Mouse (Mus musculus) neural tube, embryonic 12.5 days (tissue): Measurements from ENCODE around the gene Zfp423. TPM values are rescaled to one million over a fixed set of nuclear protein-coding genes. Genes with fewer than 3 reads are reported as not detected.
A peak's percentile ranks its signal among the peaks of the same experiment; 100 is the strongest.

Experiments used
- ATAC-seq: fragments of 200-750 bp; cut with Nextera tagmentation; 2 replicates; pipeline ENCODE4 v1.8.0; 2017; ENCODE audit warnings: low read depth, mild to moderate bottlenecking, moderate TSS enrichment, moderate library complexity; ENCODE audit not compliant: low FRiP score
- H3K27ac ChIP-seq: fragments of 300-500 bp; sonication (generic); 2 replicates; pipeline ENCODE4 v1.5.1; 2016
- H3K27me3 ChIP-seq: fragments of 300-500 bp; sonication (generic); replicated peaks from 2 replicates; pipeline ENCODE4 v1.6.1; 2016; ENCODE audit warnings: mild to moderate bottlenecking
- H3K36me3 ChIP-seq: fragments of 300-500 bp; sonication (generic); 2 replicates; pipeline ENCODE4 v1.6.1; 2016; ENCODE audit warnings: mild to moderate bottlenecking
- H3K4me1 ChIP-seq: fragments of 300-500 bp; sonication (generic); 2 replicates; pipeline ENCODE4 v1.6.1; 2016
- H3K4me2 ChIP-seq: fragments of 300-500 bp; sonication (generic); replicated peaks from 2 replicates; pipeline ENCODE4 v1.6.1; 2016; ENCODE audit warnings: mild to moderate bottlenecking
- H3K4me3 ChIP-seq: fragments of 300-500 bp; sonication (generic); 2 replicates; pipeline ENCODE4 v1.5.1; 2016
- H3K9ac ChIP-seq: fragments of 300-500 bp; sonication (generic); 2 replicates; pipeline ENCODE4 v1.6.1; 2016; ENCODE audit warnings: mild to moderate bottlenecking
- H3K9me3 ChIP-seq: fragments of 300-500 bp; sonication (generic); 2 replicates; pipeline ENCODE4 v1.6.1; 2016; ENCODE audit warnings: mild to moderate bottlenecking
- WGBS: fragments of 180-500 bp; shearing (Covaris S2); methylation state at CpG from one replicate; pipeline ENCODE4 v1.1.7; 2016; 5-methylcytosine and 5-hydroxymethylcytosine counted together
- polyA plus RNA-seq: library from polyadenylated mRNA; unstranded; fragments of >200 nt; fragmentation: Nextera tagmentation; extraction: Ambion mirVana; gene quantifications from 2 replicates; pipeline ENCODE4 v1.2.1, GENCODE M21; 2016

Zfp423 gene
- polyA plus RNA-seq, 1 experiment from 2014 or later: 48.5 TPM

GRCm38 (mm10) chr8:87663349-87664216 is 295.8 kb downstream of the Zfp423 start:
- peak; percentile 35; the same call in 1 of the 2 replicates for ATAC-seq
- H3K4me1 ChIP-seq: peaks cover 62% of the 10 kb centered on the region
- 13% methylated on average over 18 of the region's 18 CpGs for WGBS

GRCm38 (mm10) chr8:87662811-87663341 is 296.5 kb downstream of the Zfp423 start:
- Histone ChIP-seq H3K4me2 (peak overlapping the region; percentile 61), H3K27me3 (peaks cover 13% of the 10 kb centered on the region), H3K36me3 (peaks cover 4% of the 10 kb centered on the region; the same call in 1 of the 2 replicates), H3K9ac (peak overlapping the region; percentile 51), H3K27ac (peak overlapping the region; percentile 59; the same call in 1 of the 2 replicates), H3K9me3 (no peaks in the 10 kb centered on the region), H3K4me3 (peak overlapping the region; percentile 20), H3K4me1 (peaks cover 55% of the 10 kb centered on the region)
- 2% methylated on average over 25 of the region's 25 CpGs for WGBS
- 0 out of 2 replicates have a peak, but pooled peaks have one; percentile 35 for ATAC-seq

More at GRCm38 (mm10) chr8:87663349-87664216, 295.8 kb downstream of the Zfp423 start:
- H3K27me3 ChIP-seq: peaks cover 13% of the 10 kb centered on the region
- peaks cover 4% of the 10 kb centered on the region; the same call in 1 of the 2 replicates for H3K36me3 ChIP-seq
- H3K4me3 ChIP-seq: peak overlapping the region; percentile 20
- peak overlapping the region; percentile 61 for H3K4me2 ChIP-seq
- no peaks in the 10 kb centered on the region for H3K9me3 ChIP-seq
- H3K9ac ChIP-seq: peak overlapping the region; percentile 51
- H3K27ac ChIP-seq: peak overlapping the region; percentile 59; the same call in 1 of the 2 replicates

GRCm38 (mm10) chr8:87662307-87662771 is 297.1 kb downstream of the Zfp423 start:
- H3K9me3 ChIP-seq: no peaks in the 10 kb centered on the region
- WGBS: 4% methylated on average over 27 of the region's 27 CpGs
- peak overlapping the region; percentile 59; the same call in 1 of the 2 replicates for H3K27ac ChIP-seq
- H3K27me3 ChIP-seq: peaks cover 13% of the 10 kb centered on the region
- peak overlapping the region; percentile 61 for H3K4me2 ChIP-seq
- peaks cover 4% of the 10 kb centered on the region; the same call in 1 of the 2 replicates for H3K36me3 ChIP-seq
- no peak overlapping the region for H3K9ac ChIP-seq
- H3K4me3 ChIP-seq: peak overlapping the region; percentile 20; the same call in 1 of the 2 replicates
- H3K4me1 ChIP-seq: peaks cover 49% of the 10 kb centered on the region
- no peak for ATAC-seq

- Histone ChIP-seq H3K4me1 (peaks cover 52% of the 10 kb centered on the region), H3K27me3 (peaks cover 13% of the 10 kb centered on the region), H3K9ac (no peak overlapping the region), H3K36me3 (peaks cover 4% of the 10 kb centered on the region; the same call in 1 of the 2 replicates), H3K9me3 (no peaks in the 10 kb centered on the region), H3K27ac (no peak overlapping the region; the same call in 1 of the 2 replicates), H3K4me3 (no peak overlapping the region), H3K4me2 (peak overlapping the region; percentile 63)
- ATAC-seq: no peak
- WGBS: 6% methylated on average over 34 of the region's 34 CpGs
These were observed 298.2 kb downstream of the Zfp423 start for GRCm38 (mm10) chr8:87660916-87661910.

GRCm38 (mm10) chr8:87660029-87660915 is 299.1 kb downstream of the Zfp423 start:
- Histone ChIP-seq H3K4me1 (peaks cover 52% of the 10 kb centered on the region), H3K9ac (peak overlapping the region; percentile 42), H3K27me3 (peaks cover 13% of the 10 kb centered on the region), H3K9me3 (no peaks in the 10 kb centered on the region), H3K4me2 (peak overlapping the region; percentile 63), H3K4me3 (peak overlapping the region; percentile 20), H3K36me3 (no peaks in the 10 kb centered on the region), H3K27ac (peak overlapping the region; percentile 70)
- ATAC-seq: peak; percentile 71
- under 1% methylated on average over 43 of the region's 43 CpGs for WGBS

GRCm38 (mm10) chr8:87657488-87657887 is 301.9 kb downstream of the Zfp423 start:
- Histone ChIP-seq H3K9me3 (no peaks in the 10 kb centered on the region), H3K4me1 (peaks cover 38% of the 10 kb centered on the region), H3K27ac (no peak overlapping the region), H3K4me3 (no peak overlapping the region), H3K9ac (no peak overlapping the region), H3K4me2 (no peak overlapping the region), H3K27me3 (peaks cover 13% of the 10 kb centered on the region), H3K36me3 (no peaks in the 10 kb centered on the region)
- ATAC-seq: no peak
- WGBS: 85% methylated on average over 4 of the region's 4 CpGs

GRCm38 (mm10) chr8:87656484-87657230 is 302.7 kb downstream of the Zfp423 start:
- Histone ChIP-seq H3K4me3 (peak overlapping the region; percentile 29), H3K36me3 (no peaks in the 10 kb centered on the region), H3K4me1 (peaks cover 32% of the 10 kb centered on the region), H3K9me3 (no peaks in the 10 kb centered on the region), H3K4me2 (peak overlapping the region; percentile 62), H3K27me3 (peaks cover 13% of the 10 kb centered on the region), H3K27ac (no peak overlapping the region), H3K9ac (0 out of 2 replicates have a peak overlapping the region, but pooled peaks have one; percentile 10)
- 7% methylated on average over 35 of the region's 35 CpGs for WGBS
- peak; percentile 62 for ATAC-seq

GRCm38 (mm10) chr8:87655946-87656345 is 303.4 kb downstream of the Zfp423 start:
- 86% methylated on average over 9 of the region's 9 CpGs for WGBS
- H3K9ac ChIP-seq: no peak overlapping the region
- peaks cover 25% of the 10 kb centered on the region for H3K4me1 ChIP-seq
- H3K4me2 ChIP-seq: no peak overlapping the region; the same call in 1 of the 2 replicates
- no peaks in the 10 kb centered on the region for H3K9me3 ChIP-seq
- ATAC-seq: no peak
- H3K27ac ChIP-seq: no peak overlapping the region
- peaks cover 6% of the 10 kb centered on the region for H3K27me3 ChIP-seq
- no peaks in the 10 kb centered on the region for H3K36me3 ChIP-seq
- no peak overlapping the region for H3K4me3 ChIP-seq

GRCm38 (mm10) chr8:87647781-87648180 is 311.6 kb downstream of the Zfp423 start:
- WGBS: 48% methylated on average over 9 of the region's 9 CpGs
- Histone ChIP-seq H3K9ac (no peak overlapping the region), H3K4me2 (no peak overlapping the region), H3K4me1 (peaks cover 5% of the 10 kb centered on the region), H3K27me3 (no peaks in the 10 kb centered on the region), H3K4me3 (no peak overlapping the region), H3K9me3 (no peaks in the 10 kb centered on the region), H3K27ac (no peak overlapping the region), H3K36me3 (no peaks in the 10 kb centered on the region)
- ATAC-seq: no peak

GRCm38 (mm10) chr8:87645829-87646483 is 313.4 kb downstream of the Zfp423 start:
- no peak overlapping the region for H3K27ac ChIP-seq
- no peak overlapping the region for H3K9ac ChIP-seq
- no peak for ATAC-seq

More at GRCm38 (mm10) chr8:87645829-87646483, 313.4 kb downstream of the Zfp423 start:
- no peak overlapping the region for H3K4me2 ChIP-seq
- H3K4me3 ChIP-seq: no peak overlapping the region
- no peaks in the 10 kb centered on the region for H3K36me3 ChIP-seq
- peaks cover 5% of the 10 kb centered on the region for H3K4me1 ChIP-seq
- no peaks in the 10 kb centered on the region for H3K27me3 ChIP-seq
- WGBS: 80% methylated on average over 5 of the region's 5 CpGs
- no peaks in the 10 kb centered on the region for H3K9me3 ChIP-seq
